Mouse (Mus musculus) kidney, adult 2 months (tissue): Measurements from ENCODE around the gene Relb.

ENCODE experiments used
- CTCF ChIP-seq: fragments of 200-500 bp; conservative IDR thresholded peaks from 2 replicates; pipeline ENCODE4 v1.5.1; 2011; ENCODE audit warnings: low read depth, mild to moderate bottlenecking, control low read depth, low read length, moderate library complexity, mixed read lengths; ENCODE audit not compliant: insufficient read depth, insufficient read length
- POLR2A ChIP-seq: fragments of 200-500 bp; IDR thresholded peaks from one replicate; pipeline ENCODE4 v1.6.1; 2011; ENCODE audit warnings: low read depth, low read length, control low read depth

GRCm38 (mm10) chr7:19675824-19676223 is 46.6 kb upstream of the Relb start:
- no peak for TF ChIP-seq CTCF
- TF ChIP-seq POLR2A = no peak
